Mouse (Mus musculus): Measurements from ENCODE around the gene Eya4. TPM values are rescaled to one million over a fixed set of nuclear protein-coding genes. Genes with fewer than 3 reads are reported as not detected.
A peak's percentile ranks its signal among the peaks of the same experiment; 100 is the strongest.

Eya4 gene
- 5.4 and 6.9 TPM in 2 replicates for polyA plus RNA-seq (2011; ENCODE audit: insufficient read depth, insufficient read length, low read depth, missing spikeins)

DNA sequence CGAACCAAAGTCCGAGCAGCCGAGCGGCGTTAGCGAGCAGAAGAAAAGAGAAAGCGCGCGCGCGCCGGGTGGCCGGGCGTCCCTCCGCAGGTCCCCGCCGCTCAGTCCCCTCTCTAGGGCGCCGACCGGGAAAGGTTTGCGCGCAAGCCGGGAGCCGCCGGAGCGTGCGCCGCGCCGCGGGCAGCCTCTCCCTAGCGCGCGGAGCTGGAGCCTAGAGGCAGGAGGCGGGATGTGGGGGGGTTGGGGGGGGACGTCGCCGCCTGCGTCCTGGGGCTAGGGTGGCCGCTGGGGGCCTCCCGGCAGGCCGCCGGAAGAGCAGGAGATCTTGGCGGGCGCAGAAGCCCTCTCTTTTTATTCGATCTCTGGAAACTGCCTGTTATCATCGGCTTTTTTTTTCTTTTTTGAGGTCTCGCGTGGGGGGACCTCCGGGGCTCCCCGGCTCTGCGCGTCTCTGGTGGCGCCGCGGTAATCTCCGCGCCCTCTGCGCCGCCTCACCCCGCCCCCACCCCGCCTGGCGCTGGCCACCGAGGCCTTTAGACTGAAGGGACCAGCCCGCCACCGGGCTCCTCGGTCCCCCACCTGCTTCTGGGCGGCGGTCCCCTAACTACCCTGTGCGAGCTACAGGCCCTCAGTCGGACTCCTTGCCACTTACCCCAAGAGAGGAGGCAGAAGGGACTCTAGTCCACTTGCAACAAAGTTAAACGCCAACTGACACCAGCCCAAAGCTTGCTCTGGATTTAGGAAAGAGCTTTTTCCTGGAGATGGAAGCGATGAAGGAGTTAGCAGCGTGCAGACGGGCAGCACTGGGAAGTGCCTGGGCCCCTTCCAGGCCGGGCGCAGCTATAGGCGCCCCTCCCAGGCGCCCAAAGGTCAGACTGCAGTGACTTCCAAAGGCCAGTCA lies at the start of gene Eya4:
Eya4 (minus strand) TSS at position 776 of the 901 bp plus-strand sequence.
- H3K9ac ChIP-seq (ENCODE audit: low read depth, poor library complexity, severe bottlenecking): peak within 1 kb of the TSS; percentile 83
- no peak for TF ChIP-seq CTCF (IDR thresholded peaks at IDR 0.05; ENCODE audit: low read depth, low read length)
- no peak for TF ChIP-seq POLR2A (IDR thresholded peaks at IDR 0.05; ENCODE audit: insufficient read depth, low read length)
- TF ChIP-seq EP300 (IDR thresholded peaks at IDR 0.05; ENCODE audit: insufficient read depth, low read depth, low read length): no peak
- H3K36me3 ChIP-seq (ENCODE audit: control insufficient read depth, insufficient read depth, low read length, poor library complexity, severe bottlenecking): no peaks in the 10 kb centered on the region
- no peak within 1 kb of the TSS for H3K27ac ChIP-seq (ENCODE audit: insufficient read depth, low read length)
- no peaks in the 10 kb centered on the region for H3K4me1 ChIP-seq (ENCODE audit: control insufficient read depth, insufficient read depth, low read length)
- H3K27me3 ChIP-seq (ENCODE audit: control insufficient read depth, insufficient read depth, low read length, poor library complexity, severe bottlenecking): peaks cover 20% of the 10 kb centered on the region
- no peaks in the 10 kb centered on the region for H3K9me3 ChIP-seq (replicated peaks; ENCODE audit: control insufficient read depth, insufficient read depth, low read length, poor library complexity, severe bottlenecking)
- H3K4me3 ChIP-seq (ENCODE audit: low read depth, low read length): peak within 1 kb of the TSS; percentile 49

DNA sequence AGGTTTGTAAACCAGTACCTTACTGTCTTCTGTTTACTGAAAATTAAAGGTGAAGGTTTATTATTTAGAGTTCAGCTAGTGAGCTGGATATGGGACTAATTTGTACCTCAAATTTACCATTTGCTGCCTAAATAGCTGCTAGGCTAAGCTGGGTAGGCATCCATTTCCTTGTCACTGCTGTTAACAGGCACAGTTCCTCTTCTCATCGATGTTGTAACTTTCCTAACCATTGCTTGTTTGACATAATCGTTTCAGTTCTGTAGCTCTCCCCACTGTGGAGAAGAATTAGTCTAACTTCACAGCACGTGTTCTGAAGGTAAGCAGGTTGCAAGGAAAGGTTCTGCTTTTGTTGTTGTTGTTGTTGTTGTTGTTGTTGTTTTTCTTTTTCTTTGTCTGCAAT lies 44.8 kb upstream of the Eya4 start:
- TF ChIP-seq POLR2A (IDR thresholded peaks at IDR 0.05; ENCODE audit: insufficient read depth, low read length) (no peak), EP300 (IDR thresholded peaks at IDR 0.05; ENCODE audit: insufficient read depth, low read depth, low read length) (no peak), CTCF (IDR thresholded peaks at IDR 0.05; ENCODE audit: low read depth, low read length) (no peak)
- Histone ChIP-seq H3K36me3 (ENCODE audit: control insufficient read depth, insufficient read depth, low read length, poor library complexity, severe bottlenecking) (no peaks in the 10 kb centered on the region), H3K4me3 (ENCODE audit: low read depth, low read length) (no peak overlapping the region), H3K9me3 (replicated peaks; ENCODE audit: control insufficient read depth, insufficient read depth, low read length, poor library complexity, severe bottlenecking) (no peaks in the 10 kb centered on the region), H3K9ac (ENCODE audit: low read depth, poor library complexity, severe bottlenecking) (no peak overlapping the region), H3K4me1 (ENCODE audit: control insufficient read depth, insufficient read depth, low read length) (no peaks in the 10 kb centered on the region), H3K27ac (ENCODE audit: insufficient read depth, low read length) (no peak overlapping the region), H3K27me3 (ENCODE audit: control insufficient read depth, insufficient read depth, low read length, poor library complexity, severe bottlenecking) (no peaks in the 10 kb centered on the region)

DNA sequence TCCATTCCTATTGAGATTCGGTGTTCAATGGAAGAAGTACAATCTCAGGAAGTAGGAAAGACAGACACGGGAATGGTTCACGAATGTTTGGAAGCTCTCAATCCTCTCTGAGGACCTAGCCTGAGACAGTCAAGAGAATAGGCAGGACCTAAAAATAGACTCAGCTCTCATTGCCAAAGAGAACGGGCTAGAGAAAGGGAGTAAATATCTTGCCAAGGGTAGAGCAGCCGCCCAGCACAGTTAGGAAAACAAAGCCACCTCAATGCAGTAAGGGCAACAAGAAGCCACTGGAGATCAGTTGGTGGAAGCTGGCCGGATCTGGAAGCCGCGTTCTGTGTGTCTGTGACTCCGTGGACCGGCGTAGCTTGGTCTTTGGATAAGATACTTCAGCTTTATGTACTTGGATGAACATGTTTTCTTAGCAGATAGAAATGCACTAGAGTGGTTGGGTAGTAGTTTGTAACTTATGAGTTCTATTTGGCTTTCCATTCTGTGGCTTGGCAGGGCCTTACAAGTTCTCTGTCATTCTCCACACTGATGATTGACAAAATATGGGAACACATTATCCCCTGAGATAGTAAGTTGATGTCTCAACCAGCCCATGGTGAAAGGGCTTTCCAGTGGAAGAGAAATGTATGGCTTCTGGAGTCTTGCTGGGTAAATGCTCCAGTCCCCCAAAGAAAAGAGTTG lies 44.1 kb upstream of the Eya4 start:
- no peak for TF ChIP-seq POLR2A (IDR thresholded peaks at IDR 0.05; ENCODE audit: insufficient read depth, low read length)
- TF ChIP-seq CTCF (IDR thresholded peaks at IDR 0.05; ENCODE audit: low read depth, low read length): no peak
- TF ChIP-seq EP300 (IDR thresholded peaks at IDR 0.05; ENCODE audit: insufficient read depth, low read depth, low read length): no peak
- no peak overlapping the region for H3K9ac ChIP-seq (ENCODE audit: low read depth, poor library complexity, severe bottlenecking)
- no peak overlapping the region for H3K4me3 ChIP-seq (ENCODE audit: low read depth, low read length)
- H3K4me1 ChIP-seq (ENCODE audit: control insufficient read depth, insufficient read depth, low read length): no peaks in the 10 kb centered on the region
- no peak overlapping the region for H3K27ac ChIP-seq (ENCODE audit: insufficient read depth, low read length)
- H3K9me3 ChIP-seq (replicated peaks; ENCODE audit: control insufficient read depth, insufficient read depth, low read length, poor library complexity, severe bottlenecking): no peaks in the 10 kb centered on the region
- H3K36me3 ChIP-seq (ENCODE audit: control insufficient read depth, insufficient read depth, low read length, poor library complexity, severe bottlenecking): no peaks in the 10 kb centered on the region
- no peaks in the 10 kb centered on the region for H3K27me3 ChIP-seq (ENCODE audit: control insufficient read depth, insufficient read depth, low read length, poor library complexity, severe bottlenecking)

DNA sequence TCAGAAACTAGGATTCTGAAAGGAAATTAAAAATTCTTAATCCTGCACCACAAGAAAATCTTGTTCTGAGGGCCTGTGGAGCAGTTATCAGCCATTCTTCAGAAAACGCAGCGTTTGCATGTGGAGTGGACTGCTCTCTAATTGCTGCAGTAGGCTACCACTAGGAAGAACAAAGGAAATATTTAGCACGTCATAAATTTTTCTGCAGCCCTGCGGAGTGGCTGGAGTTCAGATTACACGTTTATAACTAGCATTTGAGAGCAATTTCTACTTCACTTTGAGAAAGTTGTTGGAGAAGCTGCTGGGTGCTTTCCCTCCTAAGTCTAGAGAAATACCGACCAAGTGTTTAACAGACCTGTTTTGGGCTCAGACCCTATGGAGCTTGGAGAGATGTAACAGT lies 43.6 kb upstream of the Eya4 start:
- TF ChIP-seq POLR2A (IDR thresholded peaks at IDR 0.05; ENCODE audit: insufficient read depth, low read length) (no peak), CTCF (IDR thresholded peaks at IDR 0.05; ENCODE audit: low read depth, low read length) (no peak), EP300 (IDR thresholded peaks at IDR 0.05; ENCODE audit: insufficient read depth, low read depth, low read length) (no peak)
- no peak overlapping the region for H3K27ac ChIP-seq (ENCODE audit: insufficient read depth, low read length)
- no peaks in the 10 kb centered on the region for H3K4me1 ChIP-seq (ENCODE audit: control insufficient read depth, insufficient read depth, low read length)
- no peaks in the 10 kb centered on the region for H3K9me3 ChIP-seq (replicated peaks; ENCODE audit: control insufficient read depth, insufficient read depth, low read length, poor library complexity, severe bottlenecking)
- H3K4me3 ChIP-seq (ENCODE audit: low read depth, low read length): no peak overlapping the region
- no peaks in the 10 kb centered on the region for H3K27me3 ChIP-seq (ENCODE audit: control insufficient read depth, insufficient read depth, low read length, poor library complexity, severe bottlenecking)
- H3K36me3 ChIP-seq (ENCODE audit: control insufficient read depth, insufficient read depth, low read length, poor library complexity, severe bottlenecking): no peaks in the 10 kb centered on the region
- no peak overlapping the region for H3K9ac ChIP-seq (ENCODE audit: low read depth, poor library complexity, severe bottlenecking)

DNA sequence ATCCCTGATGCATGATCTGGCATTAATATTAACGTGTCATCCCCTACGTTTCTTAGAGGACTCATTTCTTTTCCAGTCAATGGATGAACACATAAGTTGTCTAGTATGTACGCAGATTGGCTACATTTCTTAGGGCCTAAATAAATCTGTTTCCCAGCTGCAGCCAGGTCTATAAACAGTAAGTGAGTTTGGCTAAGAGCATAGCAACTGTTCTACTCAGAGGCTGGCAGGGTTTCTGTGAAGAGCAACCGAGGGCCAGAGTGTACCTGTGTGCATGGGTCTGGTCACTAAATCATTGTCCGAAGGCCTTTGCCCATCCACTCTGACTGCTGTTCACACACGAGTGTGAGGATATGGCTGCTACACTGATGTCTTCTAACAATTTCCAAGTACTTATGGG lies 13.3 kb upstream of the Eya4 start:
- TF ChIP-seq EP300 (IDR thresholded peaks at IDR 0.05; ENCODE audit: insufficient read depth, low read depth, low read length) (no peak), POLR2A (IDR thresholded peaks at IDR 0.05; ENCODE audit: insufficient read depth, low read length) (no peak), CTCF (IDR thresholded peaks at IDR 0.05; ENCODE audit: low read depth, low read length) (no peak)
- no peaks in the 10 kb centered on the region for H3K27me3 ChIP-seq (ENCODE audit: control insufficient read depth, insufficient read depth, low read length, poor library complexity, severe bottlenecking)
- H3K4me3 ChIP-seq (ENCODE audit: low read depth, low read length): no peak overlapping the region
- H3K9ac ChIP-seq (ENCODE audit: low read depth, poor library complexity, severe bottlenecking): no peak overlapping the region
- no peak overlapping the region for H3K27ac ChIP-seq (ENCODE audit: insufficient read depth, low read length)
- no peaks in the 10 kb centered on the region for H3K9me3 ChIP-seq (replicated peaks; ENCODE audit: control insufficient read depth, insufficient read depth, low read length, poor library complexity, severe bottlenecking)
- no peaks in the 10 kb centered on the region for H3K4me1 ChIP-seq (ENCODE audit: control insufficient read depth, insufficient read depth, low read length)
- H3K36me3 ChIP-seq (ENCODE audit: control insufficient read depth, insufficient read depth, low read length, poor library complexity, severe bottlenecking): no peaks in the 10 kb centered on the region

All from ES-Bruce4 (cell line).